Mouse (Mus musculus): ENCODE results near the gene Rpl36a. TPM values are rescaled to one million over a fixed set of nuclear protein-coding genes. Genes with fewer than 3 reads are reported as not detected.
A peak's percentile ranks its signal among the peaks of the same experiment; 100 is the strongest.

Rpl36a gene
- polyA plus RNA-seq, 1 experiment from 2014 or later: 220 TPM

GRCm38 (mm10) chrX:134609472-134609871 lies 24.0 kb downstream of the Rpl36a start:
- H3K27me3 ChIP-seq: no peaks in the 10 kb centered on the region
- H3K9me3 ChIP-seq: no peaks in the 10 kb centered on the region
- H3K36me3 ChIP-seq: no peaks in the 10 kb centered on the region
- H3K4me1 ChIP-seq: peaks cover 3% of the 10 kb centered on the region; the same call in 1 of the 2 replicates
- H3K9ac ChIP-seq (replicated peaks): no peak overlapping the region
- H3K4me3 ChIP-seq: no peak overlapping the region
- ATAC-seq (replicated peaks): no peak
- 28% methylated on average over 4 of the region's 4 CpGs for WGBS
- H3K4me2 ChIP-seq (replicated peaks): no peak overlapping the region
- H3K27ac ChIP-seq (replicated peaks): no peak overlapping the region

GRCm38 (mm10) chrX:134610984-134611383 lies 25.5 kb downstream of the Rpl36a start:
- no peak overlapping the region for H3K4me3 ChIP-seq
- H3K36me3 ChIP-seq: no peaks in the 10 kb centered on the region
- H3K9me3 ChIP-seq: no peaks in the 10 kb centered on the region
- H3K4me2 ChIP-seq (replicated peaks): no peak overlapping the region
- WGBS: 81% methylated on average over 4 of the region's 4 CpGs
- no peak overlapping the region for H3K9ac ChIP-seq (replicated peaks)
- no peaks in the 10 kb centered on the region for H3K27me3 ChIP-seq
- no peak overlapping the region for H3K27ac ChIP-seq (replicated peaks)
- no peak for ATAC-seq (replicated peaks)
- H3K4me1 ChIP-seq: peaks cover 3% of the 10 kb centered on the region; the same call in 1 of the 2 replicates

GRCm38 (mm10) chrX:134612285-134612959 lies 27.0 kb downstream of the Rpl36a start:
- H3K4me2 ChIP-seq (replicated peaks): peak overlapping the region; percentile 48
- peak overlapping the region; percentile 28; the same call in 1 of the 2 replicates for H3K9ac ChIP-seq (replicated peaks)
- peak overlapping the region; percentile 86 for H3K27ac ChIP-seq (replicated peaks)
- H3K4me3 ChIP-seq: peak overlapping the region; percentile 37
- H3K9me3 ChIP-seq: no peaks in the 10 kb centered on the region
- peaks cover 3% of the 10 kb centered on the region; the same call in 1 of the 2 replicates for H3K4me1 ChIP-seq
- 27% methylated on average over 15 of the region's 15 CpGs for WGBS
- ATAC-seq (replicated peaks): peak; percentile 89
- H3K27me3 ChIP-seq: no peaks in the 10 kb centered on the region
- H3K36me3 ChIP-seq: no peaks in the 10 kb centered on the region

- Histone ChIP-seq H3K36me3 (no peaks in the 10 kb centered on the region), H3K4me3 (no peak overlapping the region), H3K4me2 (replicated peaks) (no peak overlapping the region), H3K9ac (replicated peaks) (no peak overlapping the region), H3K4me1 (peaks cover 3% of the 10 kb centered on the region; the same call in 1 of the 2 replicates), H3K27ac (replicated peaks) (no peak overlapping the region), H3K9me3 (no peaks in the 10 kb centered on the region), H3K27me3 (no peaks in the 10 kb centered on the region)
- 83% methylated on average over 2 of the region's 2 CpGs for WGBS
- no peak for ATAC-seq (replicated peaks)
Measured at GRCm38 (mm10) chrX:134614306-134614705, 28.9 kb downstream of the Rpl36a start.

GRCm38 (mm10) chrX:134619695-134620094 lies 34.2 kb downstream of the Rpl36a start:
- Histone ChIP-seq H3K4me3 (no peak overlapping the region), H3K9me3 (no peaks in the 10 kb centered on the region), H3K4me1 (peaks cover 10% of the 10 kb centered on the region; the same call in 1 of the 2 replicates), H3K36me3 (no peaks in the 10 kb centered on the region), H3K27ac (replicated peaks) (peak overlapping the region; percentile 77), H3K27me3 (no peaks in the 10 kb centered on the region), H3K9ac (replicated peaks) (no peak overlapping the region), H3K4me2 (replicated peaks) (peak overlapping the region; percentile 3; the same call in 1 of the 2 replicates)
- WGBS: 31% methylated on average over 9 of the region's 9 CpGs
- ATAC-seq (replicated peaks): peak; percentile 60

GRCm38 (mm10) chrX:134620254-134620865 lies 34.9 kb downstream of the Rpl36a start:
- Histone ChIP-seq H3K9ac (replicated peaks) (no peak overlapping the region), H3K4me3 (no peak overlapping the region), H3K27me3 (no peaks in the 10 kb centered on the region), H3K4me2 (replicated peaks) (peak overlapping the region; percentile 15; the same call in 1 of the 2 replicates), H3K27ac (replicated peaks) (peak overlapping the region; percentile 77), H3K4me1 (peaks cover 10% of the 10 kb centered on the region; the same call in 1 of the 2 replicates), H3K36me3 (no peaks in the 10 kb centered on the region), H3K9me3 (no peaks in the 10 kb centered on the region)
- ATAC-seq (replicated peaks): peak; percentile 71; the same call in 1 of the 2 replicates
- 24% methylated on average over 8 of the region's 8 CpGs for WGBS

GRCm38 (mm10) chrX:134621685-134622084 lies 36.2 kb downstream of the Rpl36a start:
- Histone ChIP-seq H3K36me3 (no peaks in the 10 kb centered on the region), H3K9ac (replicated peaks) (no peak overlapping the region), H3K4me1 (peaks cover 10% of the 10 kb centered on the region; the same call in 1 of the 2 replicates), H3K4me2 (replicated peaks) (no peak overlapping the region), H3K4me3 (no peak overlapping the region), H3K9me3 (no peaks in the 10 kb centered on the region), H3K27me3 (no peaks in the 10 kb centered on the region), H3K27ac (replicated peaks) (no peak overlapping the region)
- WGBS: 81% methylated on average over 3 of the region's 3 CpGs
- ATAC-seq (replicated peaks): no peak

- 88% methylated on average over 4 of the region's 4 CpGs for WGBS
Measured at GRCm38 (mm10) chrX:134623350-134623749, 37.9 kb downstream of the Rpl36a start.

GRCm38 (mm10) chrX:134628200-134628599 lies 42.7 kb downstream of the Rpl36a start:
- Histone ChIP-seq H3K27me3 (no peaks in the 10 kb centered on the region), H3K27ac (replicated peaks) (no peak overlapping the region), H3K36me3 (no peaks in the 10 kb centered on the region), H3K4me2 (replicated peaks) (no peak overlapping the region), H3K9ac (replicated peaks) (no peak overlapping the region), H3K9me3 (no peaks in the 10 kb centered on the region), H3K4me1 (no peaks in the 10 kb centered on the region), H3K4me3 (no peak overlapping the region)
- ATAC-seq (replicated peaks): no peak
- WGBS: 91% methylated on average over 2 of the region's 2 CpGs

More at GRCm38 (mm10) chrX:134623350-134623749, 37.9 kb downstream of the Rpl36a start:
- peaks cover 10% of the 10 kb centered on the region; the same call in 1 of the 2 replicates for H3K4me1 ChIP-seq
- no peak overlapping the region for H3K9ac ChIP-seq (replicated peaks)
- no peak overlapping the region for H3K4me2 ChIP-seq (replicated peaks)
- no peak overlapping the region for H3K27ac ChIP-seq (replicated peaks)
- no peak overlapping the region for H3K4me3 ChIP-seq
- no peaks in the 10 kb centered on the region for H3K36me3 ChIP-seq
- ATAC-seq (replicated peaks): no peak
- H3K27me3 ChIP-seq: no peaks in the 10 kb centered on the region
- no peaks in the 10 kb centered on the region for H3K9me3 ChIP-seq

- H3K27ac ChIP-seq (replicated peaks): no peak overlapping the region
- ATAC-seq (replicated peaks): no peak
- H3K9ac ChIP-seq (replicated peaks): no peak overlapping the region
- H3K9me3 ChIP-seq: no peaks in the 10 kb centered on the region
- H3K4me3 ChIP-seq: no peak overlapping the region
- no peaks in the 10 kb centered on the region for H3K4me1 ChIP-seq
- H3K36me3 ChIP-seq: no peaks in the 10 kb centered on the region
- H3K27me3 ChIP-seq: no peaks in the 10 kb centered on the region
- WGBS: 91% methylated on average over 5 of the region's 5 CpGs
- H3K4me2 ChIP-seq (replicated peaks): no peak overlapping the region
Measured at GRCm38 (mm10) chrX:134632710-134633109, 47.3 kb downstream of the Rpl36a start.

- Histone ChIP-seq H3K9me3 (no peaks in the 10 kb centered on the region), H3K36me3 (no peaks in the 10 kb centered on the region), H3K9ac (replicated peaks) (no peak overlapping the region), H3K4me2 (replicated peaks) (no peak overlapping the region), H3K4me1 (no peaks in the 10 kb centered on the region), H3K4me3 (no peak overlapping the region), H3K27ac (replicated peaks) (no peak overlapping the region), H3K27me3 (no peaks in the 10 kb centered on the region)
- ATAC-seq (replicated peaks): no peak
- 63% methylated on average over 3 of the region's 3 CpGs for WGBS
Measured at GRCm38 (mm10) chrX:134635111-134635510, 49.7 kb downstream of the Rpl36a start.

- Histone ChIP-seq H3K4me3 (no peak overlapping the region), H3K27me3 (no peaks in the 10 kb centered on the region), H3K4me1 (no peaks in the 10 kb centered on the region), H3K9me3 (no peaks in the 10 kb centered on the region), H3K36me3 (no peaks in the 10 kb centered on the region), H3K4me2 (replicated peaks) (no peak overlapping the region), H3K9ac (replicated peaks) (no peak overlapping the region), H3K27ac (replicated peaks) (no peak overlapping the region)
- no peak for ATAC-seq (replicated peaks)
- WGBS: 84% methylated on average over 3 of the region's 3 CpGs
Measured at GRCm38 (mm10) chrX:134635860-134636259, 50.4 kb downstream of the Rpl36a start.

Measured in forebrain, embryonic 15.5 days (tissue).